Mouse (Mus musculus): ENCODE data around the gene Arid3a. TPM values are rescaled to one million over a fixed set of nuclear protein-coding genes. Genes with fewer than 3 reads are reported as not detected.

Gene Arid3a
- polyA plus RNA-seq, 1 experiment: 99.9 TPM

GRCm38 (mm10) chr10:79900951-79901410 lies 25.9 kb upstream of the Arid3a start:
- TF ChIP-seq GATA1 (IDR thresholded peaks at IDR 0.05; ENCODE audit: low read length): no peak

- TF ChIP-seq GATA1 (IDR thresholded peaks at IDR 0.05; ENCODE audit: low read length): no peak
Measured at GRCm38 (mm10) chr10:79906712-79907111, 20.1 kb upstream of the Arid3a start.

GRCm38 (mm10) chr10:79907415-79907814 lies 19.4 kb upstream of the Arid3a start:
- TF ChIP-seq GATA1 (IDR thresholded peaks at IDR 0.05; ENCODE audit: low read length): no peak

- no peak for TF ChIP-seq GATA1 (IDR thresholded peaks at IDR 0.05; ENCODE audit: low read length)
Measured at GRCm38 (mm10) chr10:79908167-79909091, 18.4 kb upstream of the Arid3a start, which contains the start of gene Med16. Med16 (minus strand) TSS chr10:79908923.

GRCm38 (mm10) chr10:79909092-79909922 lies 17.5 kb upstream of the Arid3a start:
- no peak for TF ChIP-seq GATA1 (IDR thresholded peaks at IDR 0.05; ENCODE audit: low read length)

- TF ChIP-seq GATA1 (IDR thresholded peaks at IDR 0.05; ENCODE audit: low read length): no peak
Measured at GRCm38 (mm10) chr10:79910556-79910955, 16.3 kb upstream of the Arid3a start, which contains the start of gene Gm26602. Gm26602 (plus strand) TSS chr10:79910856.

GRCm38 (mm10) chr10:79912412-79912811 lies 14.4 kb upstream of the Arid3a start:
- TF ChIP-seq GATA1 (IDR thresholded peaks at IDR 0.05; ENCODE audit: low read length): no peak

- no peak for TF ChIP-seq GATA1 (IDR thresholded peaks at IDR 0.05; ENCODE audit: low read length)
Measured at GRCm38 (mm10) chr10:79914131-79914947, 12.5 kb upstream of the Arid3a start.

- no peak for TF ChIP-seq GATA1 (IDR thresholded peaks at IDR 0.05; ENCODE audit: low read length)
Measured at GRCm38 (mm10) chr10:79914948-79915596, 11.8 kb upstream of the Arid3a start.

- TF ChIP-seq GATA1 (IDR thresholded peaks at IDR 0.05; ENCODE audit: low read length): no peak
Measured at GRCm38 (mm10) chr10:79916081-79916480, 10.8 kb upstream of the Arid3a start.

GRCm38 (mm10) chr10:79916808-79917531 lies 9.9 kb upstream of the Arid3a start, which contains the start of gene Kiss1r:
Kiss1r (plus strand) TSS chr10:79916971.
- TF ChIP-seq GATA1 (IDR thresholded peaks at IDR 0.05; ENCODE audit: low read length): no peak

GRCm38 (mm10) chr10:79917532-79918100 lies 9.2 kb upstream of the Arid3a start:
- no peak for TF ChIP-seq GATA1 (IDR thresholded peaks at IDR 0.05; ENCODE audit: low read length)

Data from G1E-ER4 (cell line).